Mouse (Mus musculus) cerebellum, adult 11 months (tissue): ENCODE data around the gene Calm5.
"Not testable (repeated sequence)": the region's sequence is repeated elsewhere in the genome, so short reads cannot be mapped to it uniquely, and the experiment has no call there.

Source experiments
- DNase-seq: peaks from one replicate; pipeline ENCODE4 v3.0.0; 2022

The Calm5 gene

GRCm38 (mm10) chr13:3853648-3854333, at the start of gene Calm5:
Gene Calm5 (plus strand): TSS chr13:3854173.
- DNase-seq: not testable (repeated sequence)

GRCm38 (mm10) chr13:3804186-3804585, 49.8 kb upstream of the Calm5 start, which contains the start of gene Calml3:
Gene Calml3 (minus strand): TSS chr13:3804316.
- DNase-seq: no peak

- no peak for DNase-seq
Observed at GRCm38 (mm10) chr13:3805132-3805531, 48.8 kb upstream of the Calm5 start.

GRCm38 (mm10) chr13:3805638-3806037, 48.3 kb upstream of the Calm5 start:
- DNase-seq: no peak

- no peak for DNase-seq
Observed at GRCm38 (mm10) chr13:3807131-3807827, 46.7 kb upstream of the Calm5 start.

- DNase-seq: no peak
Observed at GRCm38 (mm10) chr13:3818012-3818739, 35.8 kb upstream of the Calm5 start.

GRCm38 (mm10) chr13:3818740-3819076, 35.3 kb upstream of the Calm5 start:
- DNase-seq: no peak

- no peak for DNase-seq
Observed at GRCm38 (mm10) chr13:3822105-3822504, 31.9 kb upstream of the Calm5 start.

- DNase-seq: no peak
Observed at GRCm38 (mm10) chr13:3825726-3826125, 28.2 kb upstream of the Calm5 start.

GRCm38 (mm10) chr13:3831546-3831945, 22.4 kb upstream of the Calm5 start:
- no peak for DNase-seq

GRCm38 (mm10) chr13:3831994-3832393, 22.0 kb upstream of the Calm5 start:
- DNase-seq: no peak

- DNase-seq: no peak
Observed at GRCm38 (mm10) chr13:3832450-3832849, 21.5 kb upstream of the Calm5 start.

- DNase-seq: not testable (repeated sequence)
Observed at GRCm38 (mm10) chr13:3833644-3834043, 20.3 kb upstream of the Calm5 start.

- not testable (repeated sequence) for DNase-seq
Observed at GRCm38 (mm10) chr13:3837312-3837807, 16.6 kb upstream of the Calm5 start, which contains the start of gene Calm4. Gene Calm4 (plus strand): TSS chr13:3837757.

GRCm38 (mm10) chr13:3840662-3841061, 13.3 kb upstream of the Calm5 start:
- not testable (repeated sequence) for DNase-seq

GRCm38 (mm10) chr13:3850330-3850729, 3.6 kb upstream of the Calm5 start:
- no peak for DNase-seq

GRCm38 (mm10) chr13:3854856-3855255, 883 bp downstream of the Calm5 start:
- DNase-seq: no peak

- DNase-seq: no peak
Observed at GRCm38 (mm10) chr13:3856252-3856651, 2.3 kb downstream of the Calm5 start.

GRCm38 (mm10) chr13:3861251-3861650, 7.3 kb downstream of the Calm5 start:
- no peak for DNase-seq

GRCm38 (mm10) chr13:3862325-3862724, 8.4 kb downstream of the Calm5 start:
- DNase-seq: no peak

- no peak for DNase-seq
Observed at GRCm38 (mm10) chr13:3862922-3863580, 9.1 kb downstream of the Calm5 start.

GRCm38 (mm10) chr13:3865648-3866354, 11.8 kb downstream of the Calm5 start:
- no peak for DNase-seq
